Mouse (Mus musculus): ENCODE measurements around the gene Nab1. TPM values are rescaled to one million over a fixed set of nuclear protein-coding genes. Genes with fewer than 3 reads are reported as not detected.

The Nab1 gene
- polyA plus RNA-seq, 1 experiment from 2014 or later = 18.8 TPM

DNA sequence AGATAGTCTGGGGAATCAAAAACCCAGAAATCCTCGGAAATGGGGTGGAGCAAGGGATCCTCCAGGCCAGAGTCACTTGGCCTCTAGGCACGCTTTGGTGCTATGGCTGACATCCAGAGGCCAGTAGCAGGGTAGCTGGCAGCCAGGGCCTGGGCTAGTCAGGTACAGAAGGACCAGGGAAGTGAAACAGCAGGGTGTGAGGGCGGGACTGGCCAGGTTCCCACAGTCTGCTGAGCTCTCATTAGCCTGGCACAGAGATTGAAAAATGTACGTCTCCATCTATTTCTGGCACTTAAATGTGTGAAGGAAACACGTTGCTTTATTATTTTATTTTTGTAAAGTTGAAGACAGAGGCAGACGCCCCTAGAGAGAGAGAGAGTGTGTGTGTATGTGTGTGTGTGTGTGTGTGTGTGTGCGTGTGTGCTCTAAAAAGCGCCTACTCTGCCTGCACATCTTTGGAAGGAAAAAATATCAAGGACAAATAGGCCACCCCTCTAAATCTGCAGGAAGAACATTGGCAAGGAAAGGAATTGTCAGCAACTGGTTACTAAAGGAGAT is 21.0 kb upstream of the Nab1 start:
- WGBS = 74% methylated on average over 8 of the region's 8 CpGs
- ATAC-seq (ENCODE audit: low FRiP score, low TSS enrichment) = no peak
- no peak overlapping the region for H3K9ac ChIP-seq (ENCODE audit: low read depth, low read length)
- no peak overlapping the region for H3K27ac ChIP-seq (ENCODE audit: low read depth, low read length)
- H3K36me3 ChIP-seq (ENCODE audit: control insufficient read depth, insufficient read depth, low read length) = no peaks in the 10 kb centered on the region
- H3K4me2 ChIP-seq (replicated peaks; ENCODE audit: low read depth, low read length) = no peak overlapping the region
- no peaks in the 10 kb centered on the region for H3K27me3 ChIP-seq (ENCODE audit: control insufficient read depth, insufficient read depth, low read length)
- no peaks in the 10 kb centered on the region for H3K4me1 ChIP-seq (ENCODE audit: control insufficient read depth, insufficient read depth, low read length)
- H3K9me3 ChIP-seq (ENCODE audit: control insufficient read depth, low read length) = no peaks in the 10 kb centered on the region
- H3K4me3 ChIP-seq (ENCODE audit: low read length) = no peak overlapping the region

DNA sequence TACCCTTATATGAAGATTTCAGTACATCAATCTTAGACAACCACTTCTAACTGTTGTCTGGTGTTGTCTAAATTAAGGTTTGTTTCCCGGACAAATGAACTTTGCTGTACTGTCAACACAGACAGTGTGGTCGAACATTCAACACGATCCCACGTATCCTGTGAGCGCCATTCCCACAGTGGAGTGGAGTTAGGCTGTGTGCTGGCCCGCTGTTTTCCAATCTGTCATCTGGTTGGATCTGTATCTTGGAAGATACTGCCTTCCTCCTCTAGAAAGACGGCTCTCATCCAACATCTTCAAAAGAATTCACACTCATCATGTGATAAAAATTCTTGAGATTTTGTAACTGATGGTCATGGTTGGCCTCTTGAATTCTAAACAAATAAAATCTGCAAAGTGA is 19.7 kb upstream of the Nab1 start:
- 90% methylated on average over 7 of the region's 7 CpGs for WGBS
- no peak for ATAC-seq (ENCODE audit: low FRiP score, low TSS enrichment)
- Histone ChIP-seq H3K9me3 (ENCODE audit: control insufficient read depth, low read length) (no peaks in the 10 kb centered on the region), H3K9ac (ENCODE audit: low read depth, low read length) (no peak overlapping the region), H3K4me2 (replicated peaks; ENCODE audit: low read depth, low read length) (no peak overlapping the region), H3K27ac (ENCODE audit: low read depth, low read length) (no peak overlapping the region), H3K4me1 (ENCODE audit: control insufficient read depth, insufficient read depth, low read length) (no peaks in the 10 kb centered on the region), H3K36me3 (ENCODE audit: control insufficient read depth, insufficient read depth, low read length) (no peaks in the 10 kb centered on the region), H3K27me3 (ENCODE audit: control insufficient read depth, insufficient read depth, low read length) (no peaks in the 10 kb centered on the region), H3K4me3 (ENCODE audit: low read length) (no peak overlapping the region)

DNA sequence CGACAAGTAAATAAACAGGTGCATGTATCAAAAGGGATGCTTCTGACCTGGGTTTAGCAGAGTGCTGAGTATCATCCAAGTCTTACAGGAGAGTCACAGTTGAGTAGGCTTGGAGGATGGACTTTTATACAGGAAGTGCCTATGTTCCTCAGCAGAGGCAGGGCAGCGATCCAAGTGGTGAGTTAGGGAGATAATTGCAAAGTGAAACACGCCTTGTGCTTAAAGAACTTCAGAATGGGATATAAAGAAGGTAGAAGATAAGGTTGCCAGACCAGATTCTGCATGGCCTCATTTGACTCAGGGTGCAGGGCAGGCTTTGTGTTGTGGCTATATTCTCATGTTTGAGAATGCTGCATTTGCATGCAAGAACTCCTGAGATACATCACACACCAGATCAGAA is 14.8 kb upstream of the Nab1 start:
- no peak for ATAC-seq (ENCODE audit: low FRiP score, low TSS enrichment)
- Histone ChIP-seq H3K36me3 (ENCODE audit: control insufficient read depth, insufficient read depth, low read length) (no peaks in the 10 kb centered on the region), H3K27ac (ENCODE audit: low read depth, low read length) (no peak overlapping the region), H3K4me3 (ENCODE audit: low read length) (no peak overlapping the region), H3K4me1 (ENCODE audit: control insufficient read depth, insufficient read depth, low read length) (no peaks in the 10 kb centered on the region), H3K9ac (ENCODE audit: low read depth, low read length) (no peak overlapping the region), H3K27me3 (ENCODE audit: control insufficient read depth, insufficient read depth, low read length) (no peaks in the 10 kb centered on the region), H3K4me2 (replicated peaks; ENCODE audit: low read depth, low read length) (no peak overlapping the region), H3K9me3 (ENCODE audit: control insufficient read depth, low read length) (no peaks in the 10 kb centered on the region)
- WGBS = 76% methylated on average over 3 of the region's 3 CpGs

DNA sequence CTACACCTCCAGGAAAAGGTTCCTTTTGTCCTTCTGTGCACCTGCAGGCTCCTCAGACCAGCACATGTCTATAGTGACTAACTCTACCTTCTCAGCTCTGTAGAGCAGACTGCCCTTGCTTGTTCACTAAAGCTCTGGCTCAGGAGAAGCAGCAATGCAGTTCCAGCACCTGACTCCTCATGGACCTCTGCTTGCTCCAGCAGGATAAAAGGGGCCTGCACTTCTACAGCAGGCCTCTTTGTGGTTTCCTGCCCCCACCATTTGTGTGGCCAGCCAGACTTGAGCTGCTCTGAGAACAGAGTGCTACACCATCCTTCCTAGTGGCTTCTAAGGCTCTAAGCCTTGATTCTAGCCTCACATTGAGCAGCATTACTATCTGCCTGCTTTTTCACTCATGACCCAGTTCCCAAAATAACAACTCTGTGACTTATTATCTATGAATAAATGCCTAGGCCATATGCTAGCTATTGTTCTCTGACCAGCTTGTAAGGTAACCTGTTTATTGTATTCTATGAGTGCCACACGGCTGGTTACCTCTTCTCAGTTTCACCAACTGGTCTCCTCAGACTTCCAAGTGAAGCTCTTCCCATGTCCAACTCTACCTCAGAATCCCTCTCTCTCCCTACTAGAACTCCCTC is 11.4 kb upstream of the Nab1 start:
- H3K36me3 ChIP-seq (ENCODE audit: control insufficient read depth, insufficient read depth, low read length) = no peaks in the 10 kb centered on the region
- H3K4me1 ChIP-seq (ENCODE audit: control insufficient read depth, insufficient read depth, low read length) = no peaks in the 10 kb centered on the region
- 96% methylated on average over 1 of the region's 1 CpGs for WGBS
- H3K27ac ChIP-seq (ENCODE audit: low read depth, low read length) = no peak overlapping the region
- no peak overlapping the region for H3K4me2 ChIP-seq (replicated peaks; ENCODE audit: low read depth, low read length)
- no peak for ATAC-seq (ENCODE audit: low FRiP score, low TSS enrichment)
- no peaks in the 10 kb centered on the region for H3K9me3 ChIP-seq (ENCODE audit: control insufficient read depth, low read length)
- H3K4me3 ChIP-seq (ENCODE audit: low read length) = no peak overlapping the region
- no peak overlapping the region for H3K9ac ChIP-seq (ENCODE audit: low read depth, low read length)
- no peaks in the 10 kb centered on the region for H3K27me3 ChIP-seq (ENCODE audit: control insufficient read depth, insufficient read depth, low read length)

DNA sequence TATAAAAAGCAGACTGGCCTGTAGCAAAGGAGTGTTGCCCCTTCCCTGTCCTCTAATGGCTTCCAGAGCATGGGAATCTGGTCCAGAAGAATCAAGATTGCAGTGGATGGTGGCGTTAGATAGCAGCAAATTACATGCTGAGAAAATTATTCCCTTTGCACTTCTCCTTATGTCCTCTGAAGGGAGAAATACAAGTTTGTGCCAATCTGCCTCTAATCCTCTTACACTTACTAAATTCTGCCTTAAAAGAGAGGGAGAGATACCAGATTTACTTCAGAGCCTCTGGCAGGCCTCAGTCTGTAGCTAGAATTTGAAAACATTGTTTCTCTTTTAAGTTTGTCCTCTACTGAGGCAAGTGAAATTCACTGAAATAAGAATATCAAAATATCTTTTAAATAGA is 5.7 kb upstream of the Nab1 start:
- no peaks in the 10 kb centered on the region for H3K27me3 ChIP-seq (ENCODE audit: control insufficient read depth, insufficient read depth, low read length)
- WGBS = 80% methylated on average over 1 of the region's 1 CpGs
- no peak overlapping the region for H3K27ac ChIP-seq (ENCODE audit: low read depth, low read length)
- no peak for ATAC-seq (ENCODE audit: low FRiP score, low TSS enrichment)
- no peaks in the 10 kb centered on the region for H3K36me3 ChIP-seq (ENCODE audit: control insufficient read depth, insufficient read depth, low read length)
- no peaks in the 10 kb centered on the region for H3K4me1 ChIP-seq (ENCODE audit: control insufficient read depth, insufficient read depth, low read length)
- H3K4me2 ChIP-seq (replicated peaks; ENCODE audit: low read depth, low read length) = no peak overlapping the region
- H3K4me3 ChIP-seq (ENCODE audit: low read length) = no peak overlapping the region
- H3K9ac ChIP-seq (ENCODE audit: low read depth, low read length) = no peak overlapping the region
- H3K9me3 ChIP-seq (ENCODE audit: control insufficient read depth, low read length) = no peaks in the 10 kb centered on the region

DNA sequence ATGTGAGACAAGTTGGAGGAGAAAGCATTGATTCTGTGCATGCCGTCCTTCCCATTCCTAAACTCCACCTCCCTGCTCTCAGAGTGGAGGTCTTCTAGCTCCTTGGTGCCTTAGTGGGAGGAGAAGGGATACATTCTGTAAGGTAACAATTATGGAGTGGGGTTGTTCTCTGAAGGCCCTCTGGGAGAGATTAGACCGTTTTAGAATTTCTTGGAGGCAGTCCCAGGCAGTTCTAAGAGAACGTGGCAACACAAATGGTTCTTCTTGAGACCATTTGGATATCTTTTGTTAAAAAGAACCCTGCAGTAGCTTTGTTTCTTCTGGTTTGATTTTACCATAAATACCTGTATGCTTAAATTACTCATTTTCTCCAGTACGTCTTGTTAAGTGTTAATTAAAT is 1.8 kb upstream of the Nab1 start:
- H3K36me3 ChIP-seq (ENCODE audit: control insufficient read depth, insufficient read depth, low read length) = no peaks in the 10 kb centered on the region
- no peak overlapping the region for H3K27ac ChIP-seq (ENCODE audit: low read depth, low read length)
- no peak overlapping the region for H3K4me3 ChIP-seq (ENCODE audit: low read length)
- H3K4me1 ChIP-seq (ENCODE audit: control insufficient read depth, insufficient read depth, low read length) = no peaks in the 10 kb centered on the region
- H3K9ac ChIP-seq (ENCODE audit: low read depth, low read length) = no peak overlapping the region
- no peak overlapping the region for H3K4me2 ChIP-seq (replicated peaks; ENCODE audit: low read depth, low read length)
- 67% methylated on average over 4 of the region's 4 CpGs for WGBS
- no peak for ATAC-seq (ENCODE audit: low FRiP score, low TSS enrichment)
- H3K27me3 ChIP-seq (ENCODE audit: control insufficient read depth, insufficient read depth, low read length) = no peaks in the 10 kb centered on the region
- no peaks in the 10 kb centered on the region for H3K9me3 ChIP-seq (ENCODE audit: control insufficient read depth, low read length)

DNA sequence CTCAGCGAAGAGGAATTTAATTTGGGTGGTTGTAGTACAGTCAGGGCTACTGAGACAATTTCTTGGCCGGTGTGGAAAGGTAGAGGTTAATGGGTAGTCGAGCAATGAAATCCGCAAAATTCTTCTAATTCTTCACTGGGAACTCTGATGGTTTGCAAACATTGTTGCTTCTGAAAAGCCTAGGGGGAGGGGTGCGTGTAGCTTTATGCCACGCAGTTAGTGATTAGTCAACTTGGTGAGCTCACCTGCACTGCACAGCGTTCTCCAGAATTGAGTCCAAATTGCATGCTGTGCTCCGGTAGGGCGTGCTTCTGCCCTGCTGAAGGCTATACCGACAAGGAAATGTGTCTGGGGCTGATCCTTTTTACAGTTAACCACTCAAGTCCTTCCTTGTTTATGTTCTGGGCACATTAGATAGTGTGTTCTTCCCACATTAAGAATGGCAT is 1.2 kb upstream of the Nab1 start:
- Histone ChIP-seq H3K9ac (ENCODE audit: low read depth, low read length) (no peak overlapping the region), H3K4me2 (replicated peaks; ENCODE audit: low read depth, low read length) (no peak overlapping the region), H3K27me3 (ENCODE audit: control insufficient read depth, insufficient read depth, low read length) (no peaks in the 10 kb centered on the region), H3K36me3 (ENCODE audit: control insufficient read depth, insufficient read depth, low read length) (no peaks in the 10 kb centered on the region), H3K9me3 (ENCODE audit: control insufficient read depth, low read length) (no peaks in the 10 kb centered on the region), H3K4me1 (ENCODE audit: control insufficient read depth, insufficient read depth, low read length) (no peaks in the 10 kb centered on the region), H3K4me3 (ENCODE audit: low read length) (no peak overlapping the region), H3K27ac (ENCODE audit: low read depth, low read length) (no peak overlapping the region)
- 64% methylated on average over 10 of the region's 10 CpGs for WGBS
- ATAC-seq (ENCODE audit: low FRiP score, low TSS enrichment) = no peak

DNA sequence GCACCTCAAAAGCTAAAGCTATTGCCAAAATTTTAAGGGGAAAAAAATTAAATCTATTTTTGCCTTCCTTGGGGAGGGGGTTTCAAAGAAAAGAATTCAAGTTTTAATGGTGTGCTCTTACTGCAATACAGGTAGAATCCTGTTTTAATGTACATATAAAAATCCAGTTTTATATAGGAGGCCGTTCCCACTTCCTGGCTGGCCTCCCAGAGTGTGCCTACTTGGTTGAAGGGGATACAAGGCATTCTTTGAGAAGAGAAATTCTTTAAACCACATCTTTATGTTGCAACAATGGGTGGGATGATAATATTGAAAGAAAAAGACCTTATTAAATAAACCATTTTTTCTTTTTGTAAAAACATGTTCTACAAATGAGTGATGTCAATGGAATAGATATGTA is 611 bp upstream of the Nab1 start:
- WGBS = 57% methylated on average over 1 of the region's 1 CpGs
- no peaks in the 10 kb centered on the region for H3K36me3 ChIP-seq (ENCODE audit: control insufficient read depth, insufficient read depth, low read length)
- no peaks in the 10 kb centered on the region for H3K27me3 ChIP-seq (ENCODE audit: control insufficient read depth, insufficient read depth, low read length)
- H3K9ac ChIP-seq (ENCODE audit: low read depth, low read length) = no peak overlapping the region
- ATAC-seq (ENCODE audit: low FRiP score, low TSS enrichment) = no peak
- peak overlapping the region; percentile 80; the same call in 1 of the 2 replicates for H3K4me3 ChIP-seq (ENCODE audit: low read length)
- no peak overlapping the region for H3K27ac ChIP-seq (ENCODE audit: low read depth, low read length)
- H3K4me2 ChIP-seq (replicated peaks; ENCODE audit: low read depth, low read length) = peak overlapping the region; percentile 84
- no peaks in the 10 kb centered on the region for H3K9me3 ChIP-seq (ENCODE audit: control insufficient read depth, low read length)
- H3K4me1 ChIP-seq (ENCODE audit: control insufficient read depth, insufficient read depth, low read length) = no peaks in the 10 kb centered on the region

DNA sequence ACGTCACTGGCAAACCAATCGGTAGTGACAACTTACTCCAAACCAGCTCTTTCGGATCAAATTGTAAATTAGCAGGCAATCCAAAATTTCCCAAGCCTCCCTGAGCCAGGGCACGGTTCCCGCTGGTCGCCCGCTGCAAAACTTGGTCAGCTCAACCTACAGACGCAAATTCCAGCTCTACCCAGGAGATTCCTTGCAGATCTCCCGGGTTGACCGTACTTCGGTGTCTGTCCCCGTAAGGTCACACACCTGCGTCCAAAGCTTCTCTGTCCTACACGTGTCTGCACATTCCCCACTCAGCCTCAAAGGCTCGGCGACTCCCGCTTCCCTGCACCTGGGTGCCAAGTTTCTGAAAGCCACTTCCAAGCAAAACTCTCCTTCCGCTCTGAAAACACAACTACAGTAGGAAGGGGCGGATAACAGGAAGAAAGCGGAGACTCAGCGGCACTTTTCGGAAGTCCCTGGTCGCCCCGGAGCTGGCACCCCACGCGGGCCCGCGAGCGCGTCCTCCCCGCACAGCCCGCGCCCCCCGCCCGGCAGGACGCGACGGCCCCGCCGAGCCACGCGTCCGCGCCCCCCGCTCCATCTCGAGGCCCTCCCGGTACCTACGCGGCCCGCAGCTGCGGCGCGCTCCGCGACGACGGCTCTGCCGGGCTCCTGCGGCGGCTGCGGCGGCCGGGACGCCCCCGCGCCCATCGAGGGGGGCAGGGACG is 722 bp downstream of the Nab1 start:
- under 1% methylated on average over 49 of the region's 68 CpGs for WGBS
- Histone ChIP-seq H3K4me3 (ENCODE audit: low read length) (peak overlapping the region; percentile 80), H3K9me3 (ENCODE audit: control insufficient read depth, low read length) (no peaks in the 10 kb centered on the region), H3K36me3 (ENCODE audit: control insufficient read depth, insufficient read depth, low read length) (no peaks in the 10 kb centered on the region), H3K9ac (ENCODE audit: low read depth, low read length) (peak overlapping the region; percentile 87), H3K4me1 (ENCODE audit: control insufficient read depth, insufficient read depth, low read length) (no peaks in the 10 kb centered on the region), H3K27me3 (ENCODE audit: control insufficient read depth, insufficient read depth, low read length) (no peaks in the 10 kb centered on the region), H3K4me2 (replicated peaks; ENCODE audit: low read depth, low read length) (peak overlapping the region; percentile 84), H3K27ac (ENCODE audit: low read depth, low read length) (peak overlapping the region; percentile 84)
- ATAC-seq (ENCODE audit: low FRiP score, low TSS enrichment) = peak; percentile 80

Data from kidney, embryonic 14.5 days (tissue).